Mouse (Mus musculus) erythroblast, embryonic 14.5 days (primary cell): ENCODE results near the gene Coa5.

ENCODE experiments used
- GATA1 ChIP-seq: IDR thresholded peaks from 2 replicates; pipeline ENCODE4 v1.6.1; 2012; ENCODE audit warnings: low read length, inconsistent platforms, mixed read lengths
- TAL1 ChIP-seq: IDR thresholded peaks from 3 replicates; pipeline ENCODE4 v1.6.1; 2012; ENCODE audit warnings: low read length, inconsistent platforms, mixed read lengths

GRCm38 (mm10) chr1:37478416-37478815 is 48.5 kb upstream of the Coa5 start:
- TF ChIP-seq TAL1 (peak; percentile 40; the same call in 2 of the 3 replicates), GATA1 (no peak)
